Mouse (Mus musculus) forebrain, embryonic 14.5 days (tissue): ENCODE results near the gene Cdc27. TPM values are rescaled to one million over a fixed set of nuclear protein-coding genes. Genes with fewer than 3 reads are reported as not detected.

Source experiments
- ATAC-seq: fragments of 200-750 bp; cut with Nextera tagmentation; 2 replicates; pipeline ENCODE4 v1.8.0; 2017; ENCODE audit warnings: mild to moderate bottlenecking, moderate library complexity
- DNase-seq: peaks from one replicate; pipeline ENCODE4 v3.0.0-alpha.2; 2015; ENCODE audit warnings: low spot score
- H3K27ac ChIP-seq: fragments of 300-500 bp; sonication (generic); 2 replicates; pipeline ENCODE4 v1.5.1; 2014; ENCODE audit warnings: low read depth, mild to moderate bottlenecking, control low read depth, low read length, moderate library complexity
- H3K27me3 ChIP-seq: fragments of 300-500 bp; sonication (generic); replicated peaks from 2 replicates; pipeline ENCODE4 v1.6.1; 2014; ENCODE audit warnings: low read length, control low read depth, mixed read lengths; ENCODE audit not compliant: control insufficient read depth, insufficient read depth
- H3K36me3 ChIP-seq: fragments of 300-500 bp; sonication (generic); 2 replicates; pipeline ENCODE4 v1.6.1; 2014; ENCODE audit warnings: low read length, control low read depth; ENCODE audit not compliant: control insufficient read depth, insufficient read depth
- H3K4me1 ChIP-seq: fragments of 300-500 bp; sonication (generic); 2 replicates; pipeline ENCODE4 v1.6.1; 2014; ENCODE audit warnings: antibody characterized with exemption, low read length, control low read depth; ENCODE audit not compliant: control insufficient read depth, insufficient read depth
- H3K4me2 ChIP-seq: fragments of 300-500 bp; sonication (generic); 2 replicates; pipeline ENCODE4 v1.6.1; 2014; ENCODE audit warnings: mild to moderate bottlenecking, control low read depth, low read length
- H3K4me3 ChIP-seq: fragments of 300-500 bp; sonication (generic); 2 replicates; pipeline ENCODE4 v1.5.1; 2014; ENCODE audit warnings: low read depth, low read length, control low read depth
- H3K9ac ChIP-seq: fragments of 300-500 bp; sonication (generic); 2 replicates; pipeline ENCODE4 v1.6.1; 2014; ENCODE audit warnings: mild to moderate bottlenecking, low read length, control low read depth, moderate library complexity
- H3K9me3 ChIP-seq: fragments of 300-500 bp; sonication (generic); replicated peaks from 2 replicates; pipeline ENCODE4 v1.6.1; 2016; ENCODE audit warnings: low read length, control low read depth, mixed read lengths; ENCODE audit not compliant: control insufficient read depth
- WGBS: fragments of 180-500 bp; shearing (Covaris S2); extraction: QIAGEN DNeasy Blood & Tissue Kit; methylation state at CpG from one replicate; pipeline ENCODE4 v1.1.7; 2014; 5-methylcytosine and 5-hydroxymethylcytosine counted together
- polyA plus RNA-seq: library from polyadenylated mRNA; unstranded; fragments of >200 nt; fragmentation: Nextera tagmentation; extraction: Ambion mirVana; gene quantifications from 2 replicates; pipeline ENCODE4 v1.2.1, GENCODE M21; 2014

Gene Cdc27
- polyA plus RNA-seq, 1 experiment from 2014 or later: 50.4 TPM

DNA sequence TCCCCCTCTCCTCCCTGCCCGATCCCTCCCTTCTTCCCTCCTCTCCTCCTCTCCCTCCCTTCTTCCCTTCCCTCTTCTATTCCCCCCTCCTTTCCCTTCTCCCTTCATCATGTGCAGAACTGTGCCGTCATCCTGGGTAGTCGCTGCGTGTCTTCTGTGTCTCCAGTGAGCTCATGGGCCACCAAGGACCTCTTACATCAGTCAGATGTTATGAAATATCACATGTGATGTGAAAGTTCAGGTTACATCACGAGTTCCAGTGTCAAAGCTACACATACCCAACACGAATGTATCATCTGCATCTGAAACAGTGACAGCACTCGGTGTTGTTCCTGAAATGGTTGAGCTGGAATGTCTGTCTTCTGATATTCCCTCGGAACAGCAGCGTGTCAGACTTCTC, 14.8 kb upstream of the Cdc27 start:
- Histone ChIP-seq H3K36me3 (no peaks in the 10 kb centered on the region), H3K4me2 (no peak overlapping the region), H3K27me3 (no peaks in the 10 kb centered on the region), H3K4me1 (no peaks in the 10 kb centered on the region), H3K27ac (no peak overlapping the region), H3K9me3 (no peaks in the 10 kb centered on the region; the same call in 1 of the 2 replicates), H3K9ac (no peak overlapping the region), H3K4me3 (no peak overlapping the region)
- DNase-seq (no peak), ATAC-seq (no peak)
- 86% methylated on average over 9 of the region's 9 CpGs for whole genome bisulfite sequencing

DNA sequence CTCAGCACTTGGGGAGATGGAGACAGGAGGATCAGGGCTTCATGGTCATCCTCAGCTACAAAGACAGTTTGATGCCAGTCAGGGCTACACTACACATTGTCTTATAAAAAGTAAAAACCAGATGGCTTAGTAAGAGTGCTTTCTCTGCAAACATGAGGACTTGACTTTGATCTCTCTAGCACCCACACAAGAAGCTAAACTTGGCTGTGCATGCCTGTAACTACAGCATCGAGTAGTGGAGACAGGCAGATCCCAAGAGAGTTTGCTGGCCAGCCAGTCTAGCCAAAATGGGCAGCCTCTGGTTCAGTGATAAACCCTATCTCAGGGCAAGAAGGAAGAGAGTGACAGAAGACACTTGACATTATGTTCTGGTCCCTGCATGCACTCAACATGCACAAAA, 13.1 kb upstream of the Cdc27 start:
- no peak for DNase-seq
- no peaks in the 10 kb centered on the region for H3K36me3 ChIP-seq

DNA sequence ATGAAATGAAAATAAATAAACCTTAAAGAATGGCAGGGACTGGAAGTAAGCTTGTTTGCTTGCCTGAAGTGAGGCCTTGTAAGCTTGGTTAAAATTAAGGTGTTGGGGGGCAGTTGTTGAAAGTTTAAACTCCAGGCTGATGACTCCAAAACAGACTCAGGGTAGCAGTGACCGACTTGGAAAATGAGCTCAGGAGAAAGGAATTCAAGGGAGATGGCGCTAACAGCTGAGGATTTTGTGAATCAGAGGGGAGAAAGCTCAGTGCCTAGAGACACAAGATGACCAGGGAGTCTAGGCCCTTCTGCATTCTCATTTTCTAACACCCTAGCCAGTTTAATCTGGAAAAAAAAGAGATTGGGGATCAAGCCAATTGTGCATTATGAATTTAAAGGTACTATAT, 10.6 kb upstream of the Cdc27 start:
- no peak overlapping the region for H3K4me2 ChIP-seq
- no peak overlapping the region for H3K27ac ChIP-seq
- no peaks in the 10 kb centered on the region for H3K27me3 ChIP-seq
- no peaks in the 10 kb centered on the region for H3K9me3 ChIP-seq
- no peak for ATAC-seq
- H3K36me3 ChIP-seq: no peaks in the 10 kb centered on the region
- no peak for DNase-seq
- no peak overlapping the region for H3K9ac ChIP-seq
- no peaks in the 10 kb centered on the region for H3K4me1 ChIP-seq
- 69% methylated on average over 2 of the region's 2 CpGs for WGBS
- H3K4me3 ChIP-seq: no peak overlapping the region

More for the DNA sequence above, 13.1 kb upstream of the Cdc27 start:
- ATAC-seq: no peak
- Histone ChIP-seq H3K27me3 (no peaks in the 10 kb centered on the region), H3K4me1 (no peaks in the 10 kb centered on the region), H3K4me3 (no peak overlapping the region), H3K9me3 (no peaks in the 10 kb centered on the region), H3K9ac (no peak overlapping the region), H3K4me2 (no peak overlapping the region), H3K27ac (no peak overlapping the region)
- 69% methylated on average over 1 of the region's 1 CpGs for WGBS

DNA sequence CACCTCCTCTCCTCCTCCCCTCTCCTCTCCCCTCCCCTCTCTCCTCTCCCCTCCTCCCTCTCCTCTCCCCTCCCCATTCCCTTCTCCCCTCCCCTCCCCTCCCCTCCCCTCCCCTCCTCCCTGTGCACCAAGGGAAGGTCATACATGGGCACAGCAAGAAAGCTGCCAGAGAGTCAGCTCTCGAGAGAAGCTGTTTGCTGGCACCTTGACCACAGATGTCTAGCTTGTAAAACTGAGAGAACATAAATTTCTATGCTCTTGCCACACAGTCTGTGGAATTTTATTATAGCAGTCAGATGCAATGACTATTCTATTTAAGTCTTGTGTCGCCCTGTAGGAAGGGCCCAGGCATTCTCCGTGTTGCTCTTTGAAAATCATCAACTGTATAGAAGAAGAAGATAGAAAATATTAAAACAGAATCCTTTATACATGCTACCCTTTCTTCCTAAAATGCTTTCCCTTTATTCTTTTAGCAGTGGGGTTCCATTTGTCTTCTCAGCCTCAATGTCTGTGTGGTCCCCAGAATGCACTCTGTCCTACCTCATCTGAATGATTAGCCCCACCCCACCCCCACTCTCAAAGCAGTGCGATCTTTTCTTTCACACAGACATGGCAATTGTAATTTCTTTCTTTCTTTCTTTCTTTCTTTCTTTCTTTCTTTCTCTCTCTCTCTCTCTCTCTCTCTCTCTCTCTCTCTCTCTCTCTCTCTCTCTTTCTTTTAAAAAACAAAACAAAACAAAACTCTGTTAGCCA, 8.4 kb upstream of the Cdc27 start:
- Histone ChIP-seq H3K4me2 (no peak overlapping the region), H3K27ac (no peak overlapping the region), H3K4me1 (no peaks in the 10 kb centered on the region), H3K36me3 (no peaks in the 10 kb centered on the region), H3K9ac (no peak overlapping the region), H3K4me3 (no peak overlapping the region), H3K27me3 (no peaks in the 10 kb centered on the region), H3K9me3 (no peaks in the 10 kb centered on the region)
- ATAC-seq: no peak
- DNase-seq: no peak
- WGBS: 49% methylated on average over 4 of the region's 4 CpGs

DNA sequence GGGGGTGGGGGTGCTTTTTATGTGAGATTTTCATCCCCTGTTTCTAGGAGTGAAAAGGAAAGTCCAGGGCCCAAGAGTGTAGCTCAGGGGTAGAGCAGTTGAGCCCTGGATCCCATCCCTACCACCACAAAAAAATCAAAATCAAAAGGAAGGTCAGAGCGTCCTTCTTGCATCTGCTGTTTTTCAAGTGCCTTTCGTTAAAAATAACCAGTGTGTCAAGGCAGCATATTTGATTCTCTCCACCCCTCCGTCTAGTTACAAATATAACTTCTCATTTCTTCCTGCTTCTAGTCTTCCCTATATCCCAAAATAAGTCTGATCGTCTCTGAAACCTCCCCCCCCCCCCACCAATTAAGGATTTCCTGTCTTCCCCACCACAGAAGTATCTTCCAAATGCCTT, 7.6 kb upstream of the Cdc27 start:
- Histone ChIP-seq H3K36me3 (no peaks in the 10 kb centered on the region), H3K9me3 (no peaks in the 10 kb centered on the region), H3K27ac (no peak overlapping the region), H3K27me3 (no peaks in the 10 kb centered on the region), H3K9ac (no peak overlapping the region), H3K4me1 (no peaks in the 10 kb centered on the region), H3K4me2 (no peak overlapping the region), H3K4me3 (no peak overlapping the region)
- WGBS: 92% methylated on average over 4 of the region's 4 CpGs
- ATAC-seq (no peak), DNase-seq (no peak)

DNA sequence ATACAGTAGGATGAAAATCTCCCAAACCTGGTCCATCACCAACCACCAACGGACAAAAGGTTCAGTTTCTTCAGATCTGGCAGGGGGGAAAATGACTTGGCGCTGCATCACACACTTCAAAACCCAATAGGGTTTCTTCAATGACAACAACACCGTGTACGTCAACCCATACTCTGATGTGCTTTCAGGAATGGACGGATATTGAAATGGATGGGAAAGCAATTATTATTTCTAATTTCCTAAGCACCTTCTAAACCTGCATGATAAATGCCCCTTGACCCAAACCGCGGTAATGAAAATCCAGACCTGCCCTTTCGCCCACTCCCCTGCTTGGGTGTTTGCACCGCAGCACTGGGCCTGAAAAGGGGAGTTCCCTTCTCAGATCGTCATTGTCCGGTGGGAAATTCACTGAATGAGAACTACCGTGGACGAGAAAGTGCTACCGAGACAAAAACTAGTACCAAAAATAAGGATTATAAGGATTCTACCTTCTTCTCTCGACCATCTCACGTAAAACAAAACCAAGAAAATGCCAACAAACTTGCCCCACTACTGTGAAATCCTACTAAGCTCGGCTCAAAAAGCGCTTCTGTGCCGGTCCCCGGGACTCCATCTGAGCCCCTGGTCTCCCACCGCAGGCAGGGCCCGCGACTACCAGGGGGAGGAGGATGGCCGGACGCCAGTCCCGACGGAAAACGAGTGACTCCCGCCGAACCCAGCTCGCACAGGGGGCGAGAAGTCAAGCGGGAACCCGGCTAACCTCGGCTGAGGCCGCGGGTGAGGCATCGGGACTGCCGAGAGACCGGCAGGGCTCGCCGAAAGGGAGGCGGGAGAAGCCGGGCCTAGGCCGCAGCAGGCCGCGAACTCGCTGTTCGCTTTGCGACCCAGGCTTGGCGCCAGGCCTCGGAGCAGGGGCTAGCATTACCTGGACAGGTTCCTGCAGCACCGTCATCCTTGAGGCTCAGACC, 698 bp downstream of the Cdc27 start:
- ATAC-seq (peak; percentile 76), DNase-seq (peak; percentile 31)
- H3K4me1 ChIP-seq: peaks cover 8% of the 10 kb centered on the region; the same call in 1 of the 2 replicates
- H3K9ac ChIP-seq: peak overlapping the region; percentile 100
- under 1% methylated on average over 52 of the region's 53 CpGs for WGBS
- H3K27ac ChIP-seq: peak overlapping the region; percentile 83
- H3K4me2 ChIP-seq: peak overlapping the region; percentile 77
- 0 out of 2 replicates have a peak, but pooled peaks cover 3% of the 10 kb centered on the region for H3K36me3 ChIP-seq
- H3K4me3 ChIP-seq: peak overlapping the region; percentile 95
- no peaks in the 10 kb centered on the region for H3K9me3 ChIP-seq
- no peaks in the 10 kb centered on the region for H3K27me3 ChIP-seq

DNA sequence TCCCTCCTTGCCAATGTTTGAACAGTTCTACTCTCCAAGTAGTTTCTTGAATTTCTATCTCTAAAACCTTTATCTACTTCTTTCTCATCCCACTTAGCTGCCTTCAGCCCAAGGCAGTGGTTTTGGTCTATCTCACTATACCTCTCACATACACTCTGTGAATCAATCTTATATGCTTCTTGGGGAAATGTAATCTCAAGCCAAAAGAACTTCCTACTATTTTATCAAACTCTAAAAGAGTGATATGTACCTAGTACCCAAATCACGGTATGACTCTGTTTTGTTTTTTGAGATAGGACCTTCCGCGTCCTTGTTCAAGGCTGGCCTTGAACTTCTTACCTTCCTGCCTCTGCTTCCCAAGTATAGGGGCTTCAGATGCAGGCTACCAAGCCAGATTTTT, 2.9 kb downstream of the Cdc27 start:
- peaks cover 8% of the 10 kb centered on the region; the same call in 1 of the 2 replicates for H3K4me1 ChIP-seq
- ATAC-seq: no peak
- H3K4me3 ChIP-seq: no peak overlapping the region
- H3K9ac ChIP-seq: no peak overlapping the region
- 0 out of 2 replicates have a peak, but pooled peaks cover 3% of the 10 kb centered on the region for H3K36me3 ChIP-seq
- no peaks in the 10 kb centered on the region for H3K27me3 ChIP-seq
- no peak overlapping the region for H3K27ac ChIP-seq
- 97% methylated on average over 3 of the region's 3 CpGs for WGBS
- H3K4me2 ChIP-seq: no peak overlapping the region
- no peaks in the 10 kb centered on the region for H3K9me3 ChIP-seq
- no peak for DNase-seq

DNA sequence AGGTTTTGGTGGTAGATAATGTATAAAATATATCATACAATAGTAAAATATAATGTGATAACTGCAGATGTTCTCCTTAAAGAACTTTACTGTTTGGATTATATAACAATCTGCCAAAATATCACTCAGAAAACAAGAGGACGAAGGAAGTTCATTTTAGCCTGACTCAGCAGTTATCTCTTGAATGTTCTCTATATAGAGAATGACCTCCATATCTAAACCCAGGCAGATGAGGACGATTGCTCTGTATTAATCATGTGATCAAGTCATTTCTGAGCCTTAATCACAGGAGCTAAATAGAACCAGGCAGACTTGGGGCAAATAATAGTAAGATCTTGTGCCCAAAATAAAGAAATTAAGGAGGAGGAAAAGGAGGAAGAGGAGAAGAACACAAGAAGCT, 5.9 kb downstream of the Cdc27 start:
- ATAC-seq (no peak), DNase-seq (no peak)
- 95% methylated on average over 2 of the region's 2 CpGs for WGBS

More for the DNA sequence above, 5.9 kb downstream of the Cdc27 start:
- Histone ChIP-seq H3K27ac (no peak overlapping the region), H3K9me3 (no peaks in the 10 kb centered on the region), H3K36me3 (0 out of 2 replicates have a peak, but pooled peaks cover 3% of the 10 kb centered on the region), H3K4me3 (no peak overlapping the region), H3K27me3 (no peaks in the 10 kb centered on the region), H3K9ac (no peak overlapping the region), H3K4me1 (peaks cover 8% of the 10 kb centered on the region; the same call in 1 of the 2 replicates), H3K4me2 (no peak overlapping the region)
